Mouse (Mus musculus) kidney, postnatal 25 days (tissue): ENCODE measurements around the gene Zfp385b.
"Not testable (repeated sequence)": the region's sequence is repeated elsewhere in the genome, so short reads cannot be mapped to it uniquely, and the experiment has no call there.

Source experiments
- DNase-seq, 2 experiments: peaks; one replicate each; pipeline ENCODE4 v3.0.0; 2021; ENCODE audit warnings: mixed read lengths in 2 of 2

Zfp385b gene

GRCm38 (mm10) chr2:77454341-77454937, 365.0 kb downstream of the Zfp385b start:
- no peak for DNase-seq

- no peak for DNase-seq
Measured at GRCm38 (mm10) chr2:77453786-77454185, 365.7 kb downstream of the Zfp385b start.

GRCm38 (mm10) chr2:77450017-77450416, 369.4 kb downstream of the Zfp385b start:
- not testable (repeated sequence) for DNase-seq

GRCm38 (mm10) chr2:77448951-77449480, 370.4 kb downstream of the Zfp385b start:
- DNase-seq = no peak

GRCm38 (mm10) chr2:77444282-77444681, 375.2 kb downstream of the Zfp385b start:
- no peak for DNase-seq

- no peak for DNase-seq
Measured at GRCm38 (mm10) chr2:77440591-77440990, 378.8 kb downstream of the Zfp385b start.

GRCm38 (mm10) chr2:77436241-77436759, 383.1 kb downstream of the Zfp385b start:
- DNase-seq = no peak

- DNase-seq = no peak
Measured at GRCm38 (mm10) chr2:77419476-77419875, 400.0 kb downstream of the Zfp385b start.

GRCm38 (mm10) chr2:77418078-77418477, 401.4 kb downstream of the Zfp385b start:
- DNase-seq = no peak

- DNase-seq = no peak
Measured at GRCm38 (mm10) chr2:77412171-77412570, 407.3 kb downstream of the Zfp385b start.

GRCm38 (mm10) chr2:77411612-77412011, 407.8 kb downstream of the Zfp385b start:
- no peak for DNase-seq

GRCm38 (mm10) chr2:77409521-77410135, 409.8 kb downstream of the Zfp385b start:
- no peak for DNase-seq

GRCm38 (mm10) chr2:77408972-77409371, 410.5 kb downstream of the Zfp385b start:
- DNase-seq = peak in 1 of 2 experiments; percentile 23

- no peak for DNase-seq
Measured at GRCm38 (mm10) chr2:77402329-77402728, 417.1 kb downstream of the Zfp385b start.

GRCm38 (mm10) chr2:77401438-77402235, 417.8 kb downstream of the Zfp385b start:
- no peak for DNase-seq

- no peak for DNase-seq
Measured at GRCm38 (mm10) chr2:77393881-77394280, 425.6 kb downstream of the Zfp385b start.

GRCm38 (mm10) chr2:77388186-77388585, 431.3 kb downstream of the Zfp385b start:
- DNase-seq = no peak

GRCm38 (mm10) chr2:77386515-77386914, 432.9 kb downstream of the Zfp385b start:
- DNase-seq = peak; percentile 66 to 78

- no peak for DNase-seq
Measured at GRCm38 (mm10) chr2:77382766-77383165, 436.7 kb downstream of the Zfp385b start.

GRCm38 (mm10) chr2:77379907-77380306, 439.5 kb downstream of the Zfp385b start:
- DNase-seq = no peak

GRCm38 (mm10) chr2:77379332-77379731, 440.1 kb downstream of the Zfp385b start:
- no peak for DNase-seq

- DNase-seq = no peak
Measured at GRCm38 (mm10) chr2:77376823-77377222, 442.6 kb downstream of the Zfp385b start.

GRCm38 (mm10) chr2:77375155-77375554, 444.3 kb downstream of the Zfp385b start:
- no peak for DNase-seq
